Mouse (Mus musculus) hindbrain, embryonic 12.5 days (tissue): ENCODE results near the gene Klk10. TPM values are rescaled to one million over a fixed set of nuclear protein-coding genes. Genes with fewer than 3 reads are reported as not detected.

Source experiments
- ATAC-seq: fragments of 200-750 bp; cut with Nextera tagmentation; 2 replicates; pipeline ENCODE4 v1.8.0; 2017; ENCODE audit warnings: moderate TSS enrichment; ENCODE audit not compliant: low FRiP score
- H3K27ac ChIP-seq: fragments of 300-500 bp; sonication (generic); 2 replicates; pipeline ENCODE4 v1.5.1; 2016; ENCODE audit warnings: mild to moderate bottlenecking
- H3K27me3 ChIP-seq: fragments of 300-500 bp; sonication (generic); 2 replicates; pipeline ENCODE4 v1.6.1; 2016; ENCODE audit warnings: mild to moderate bottlenecking
- H3K36me3 ChIP-seq: fragments of 300-500 bp; sonication (generic); 2 replicates; pipeline ENCODE4 v1.6.1; 2016; ENCODE audit warnings: mild to moderate bottlenecking
- H3K4me1 ChIP-seq: fragments of 300-500 bp; sonication (generic); 2 replicates; pipeline ENCODE4 v1.6.1; 2016
- H3K4me2 ChIP-seq: fragments of 300-500 bp; sonication (generic); replicated peaks from 2 replicates; pipeline ENCODE4 v1.6.1; 2016; ENCODE audit warnings: mild to moderate bottlenecking
- H3K4me3 ChIP-seq: fragments of 300-500 bp; sonication (generic); 2 replicates; pipeline ENCODE4 v1.5.1; 2016; ENCODE audit warnings: mild to moderate bottlenecking
- H3K9ac ChIP-seq: fragments of 300-500 bp; sonication (generic); 2 replicates; pipeline ENCODE4 v1.6.1; 2016; ENCODE audit warnings: mild to moderate bottlenecking, moderate library complexity
- H3K9me3 ChIP-seq: fragments of 300-500 bp; sonication (generic); replicated peaks from 2 replicates; pipeline ENCODE4 v1.6.1; 2016; ENCODE audit warnings: mild to moderate bottlenecking
- WGBS: fragments of 180-500 bp; shearing (Covaris S2); methylation state at CpG from one replicate; pipeline ENCODE4 v1.1.7; 2016; 5-methylcytosine and 5-hydroxymethylcytosine counted together
- polyA plus RNA-seq: library from polyadenylated mRNA; unstranded; fragments of >200 nt; fragmentation: Nextera tagmentation; extraction: Ambion mirVana; gene quantifications from 2 replicates; pipeline ENCODE4 v1.2.1, GENCODE M21; 2016

Gene Klk10
- polyA plus RNA-seq, 1 experiment from 2014 or later = 0.92 TPM

GRCm38 (mm10) chr7:43777423-43777822, 3.4 kb upstream of the Klk10 start:
- Histone ChIP-seq H3K4me1 (peaks cover 2% of the 10 kb centered on the region; the same call in 1 of the 2 replicates), H3K9ac (no peak overlapping the region), H3K4me3 (no peak overlapping the region), H3K4me2 (no peak overlapping the region), H3K36me3 (no peaks in the 10 kb centered on the region), H3K9me3 (no peaks in the 10 kb centered on the region), H3K27ac (no peak overlapping the region), H3K27me3 (no peaks in the 10 kb centered on the region; the same call in 1 of the 2 replicates)
- no peak for ATAC-seq
- WGBS = 90% methylated on average over 12 of the region's 12 CpGs

- Histone ChIP-seq H3K4me2 (no peak overlapping the region), H3K36me3 (no peaks in the 10 kb centered on the region), H3K4me3 (no peak overlapping the region), H3K4me1 (peaks cover 7% of the 10 kb centered on the region), H3K9ac (no peak overlapping the region), H3K27me3 (peaks cover 5% of the 10 kb centered on the region), H3K9me3 (no peaks in the 10 kb centered on the region), H3K27ac (no peak overlapping the region)
- WGBS = 90% methylated on average over 10 of the region's 10 CpGs
- ATAC-seq = no peak
Measured at GRCm38 (mm10) chr7:43778176-43778970, 2.5 kb upstream of the Klk10 start.

GRCm38 (mm10) chr7:43780241-43780640, 594 bp upstream of the Klk10 start:
- peaks cover 7% of the 10 kb centered on the region for H3K4me1 ChIP-seq
- H3K27me3 ChIP-seq = peaks cover 13% of the 10 kb centered on the region
- 67% methylated on average over 6 of the region's 6 CpGs for WGBS
- no peak overlapping the region for H3K4me3 ChIP-seq
- H3K9me3 ChIP-seq = no peaks in the 10 kb centered on the region
- no peak overlapping the region for H3K9ac ChIP-seq
- H3K27ac ChIP-seq = no peak overlapping the region
- ATAC-seq = no peak
- H3K36me3 ChIP-seq = no peaks in the 10 kb centered on the region
- no peak overlapping the region for H3K4me2 ChIP-seq

- H3K9ac ChIP-seq = no peak overlapping the region
- no peaks in the 10 kb centered on the region for H3K36me3 ChIP-seq
- H3K4me2 ChIP-seq = no peak overlapping the region
- no peak for ATAC-seq
- no peak overlapping the region for H3K27ac ChIP-seq
- H3K9me3 ChIP-seq = no peaks in the 10 kb centered on the region
- no peak overlapping the region for H3K4me3 ChIP-seq
- 86% methylated on average over 11 of the region's 11 CpGs for WGBS
- H3K4me1 ChIP-seq = peaks cover 7% of the 10 kb centered on the region
- peaks cover 13% of the 10 kb centered on the region for H3K27me3 ChIP-seq
Measured at GRCm38 (mm10) chr7:43781541-43781940, 706 bp downstream of the Klk10 start.

- 9% methylated on average over 36 of the region's 36 CpGs for WGBS
- peaks cover 13% of the 10 kb centered on the region for H3K27me3 ChIP-seq
- peak overlapping the region; percentile 68 for H3K4me2 ChIP-seq
- no peaks in the 10 kb centered on the region for H3K9me3 ChIP-seq
- peak overlapping the region; percentile 27 for H3K4me3 ChIP-seq
- peak overlapping the region; percentile 56; the same call in 1 of the 2 replicates for H3K9ac ChIP-seq
- H3K4me1 ChIP-seq = peaks cover 7% of the 10 kb centered on the region
- no peaks in the 10 kb centered on the region for H3K36me3 ChIP-seq
- peak; percentile 77 for ATAC-seq
- no peak overlapping the region for H3K27ac ChIP-seq
Measured at GRCm38 (mm10) chr7:43782275-43783265, 1.7 kb downstream of the Klk10 start.

GRCm38 (mm10) chr7:43785286-43785685, 4.5 kb downstream of the Klk10 start:
- Histone ChIP-seq H3K4me2 (no peak overlapping the region), H3K27ac (no peak overlapping the region), H3K27me3 (peaks cover 13% of the 10 kb centered on the region), H3K4me1 (peaks cover 7% of the 10 kb centered on the region), H3K4me3 (no peak overlapping the region), H3K36me3 (no peaks in the 10 kb centered on the region), H3K9ac (no peak overlapping the region), H3K9me3 (no peaks in the 10 kb centered on the region)
- ATAC-seq = no peak
- 92% methylated on average over 1 of the region's 1 CpGs for WGBS

GRCm38 (mm10) chr7:43788096-43788495, 7.3 kb downstream of the Klk10 start:
- Histone ChIP-seq H3K9me3 (no peaks in the 10 kb centered on the region), H3K27ac (no peak overlapping the region), H3K4me2 (no peak overlapping the region), H3K9ac (no peak overlapping the region), H3K27me3 (peaks cover 11% of the 10 kb centered on the region), H3K4me3 (no peak overlapping the region), H3K36me3 (no peaks in the 10 kb centered on the region), H3K4me1 (no peaks in the 10 kb centered on the region)
- WGBS = 73% methylated on average over 3 of the region's 3 CpGs
- ATAC-seq = no peak

GRCm38 (mm10) chr7:43789295-43789694, 8.5 kb downstream of the Klk10 start:
- Histone ChIP-seq H3K4me2 (no peak overlapping the region), H3K9ac (no peak overlapping the region), H3K27me3 (0 out of 2 replicates have a peak, but pooled peaks cover under 1% of the 10 kb centered on the region), H3K36me3 (no peaks in the 10 kb centered on the region), H3K4me1 (no peaks in the 10 kb centered on the region), H3K9me3 (no peaks in the 10 kb centered on the region), H3K27ac (no peak overlapping the region), H3K4me3 (no peak overlapping the region)
- ATAC-seq = no peak
- WGBS = 69% methylated on average over 2 of the region's 2 CpGs

- Histone ChIP-seq H3K4me2 (no peak within 1 kb of the TSS), H3K9ac (no peak within 1 kb of the TSS), H3K27ac (no peak within 1 kb of the TSS), H3K36me3 (no peaks in the 10 kb centered on the region), H3K4me3 (no peak within 1 kb of the TSS), H3K9me3 (no peaks in the 10 kb centered on the region), H3K4me1 (0 out of 2 replicates have a peak, but pooled peaks cover 4% of the 10 kb centered on the region), H3K27me3 (peaks cover 16% of the 10 kb centered on the region)
- no peak for ATAC-seq
- 70% methylated on average over 7 of the region's 7 CpGs for WGBS
Measured at GRCm38 (mm10) chr7:43791591-43791990, 10.8 kb downstream of the Klk10 start, which contains the start of gene Klk9. Gene Klk9, plus strand, starts transcription at chr7:43791891.

- Histone ChIP-seq H3K4me2 (peak overlapping the region; percentile 59), H3K4me3 (peak overlapping the region; percentile 36; the same call in 1 of the 2 replicates), H3K9ac (no peak overlapping the region), H3K27ac (no peak overlapping the region), H3K27me3 (peaks cover 40% of the 10 kb centered on the region), H3K9me3 (no peaks in the 10 kb centered on the region), H3K36me3 (no peaks in the 10 kb centered on the region), H3K4me1 (0 out of 2 replicates have a peak, but pooled peaks cover 9% of the 10 kb centered on the region)
- WGBS = 8% methylated on average over 8 of the region's 8 CpGs
- no peak for ATAC-seq
Measured at GRCm38 (mm10) chr7:43796355-43796754, 15.5 kb downstream of the Klk10 start.

GRCm38 (mm10) chr7:43797333-43797769, 16.5 kb downstream of the Klk10 start, which contains the start of gene Klk8:
Gene Klk8, plus strand, starts transcription at chr7:43797577.
- under 1% methylated on average over 28 of the region's 28 CpGs for WGBS
- H3K9me3 ChIP-seq = no peaks in the 10 kb centered on the region
- H3K4me2 ChIP-seq = peak within 1 kb of the TSS; percentile 59
- H3K4me1 ChIP-seq = 0 out of 2 replicates have a peak, but pooled peaks cover 9% of the 10 kb centered on the region
- H3K27ac ChIP-seq = no peak within 1 kb of the TSS
- ATAC-seq = 0 out of 2 replicates have a peak, but pooled peaks have one; percentile 39
- peaks cover 40% of the 10 kb centered on the region for H3K27me3 ChIP-seq
- no peaks in the 10 kb centered on the region for H3K36me3 ChIP-seq
- peak within 1 kb of the TSS; percentile 27 for H3K9ac ChIP-seq
- H3K4me3 ChIP-seq = peak within 1 kb of the TSS; percentile 36
